Mouse (Mus musculus): ENCODE data around the gene Col4a5. TPM values are rescaled to one million over a fixed set of nuclear protein-coding genes. Genes with fewer than 3 reads are reported as not detected.

Gene Col4a5
- polyA plus RNA-seq (2016; fragmentation: Nextera tagmentation; extraction: Ambion mirVana), result 14.1 and 17.1 TPM in 2 replicates

GRCm38 (mm10) chrX:141475110-141475509, at the start of gene Col4a5:
Gene Col4a5 (plus strand): TSS chrX:141475385.
- WGBS, result 20% methylated on average over 13 of the region's 13 CpGs
- Histone ChIP-seq H3K4me3 (peak within 1 kb of the TSS; percentile 41), H3K4me2 (replicated peaks) (peak within 1 kb of the TSS; percentile 61), H3K36me3 (no peaks in the 10 kb centered on the region), H3K4me1 (no peaks in the 10 kb centered on the region), H3K9ac (0 out of 2 replicates have a peak within 1 kb of the TSS, but pooled peaks have one; percentile 44), H3K27ac (no peak within 1 kb of the TSS), H3K9me3 (no peaks in the 10 kb centered on the region), H3K27me3 (replicated peaks) (0 out of 2 replicates have a peak, but pooled peaks cover 10% of the 10 kb centered on the region)
- ATAC-seq (ENCODE audit: low FRiP score, low read depth), result peak; percentile 87

- 83% methylated on average over 6 of the region's 6 CpGs for WGBS
- ATAC-seq (ENCODE audit: low FRiP score, low read depth), result no peak
- Histone ChIP-seq H3K9ac (no peak overlapping the region), H3K4me2 (replicated peaks) (no peak overlapping the region), H3K36me3 (no peaks in the 10 kb centered on the region), H3K4me3 (no peak overlapping the region), H3K27ac (no peak overlapping the region), H3K27me3 (replicated peaks) (no peaks in the 10 kb centered on the region), H3K4me1 (no peaks in the 10 kb centered on the region), H3K9me3 (no peaks in the 10 kb centered on the region)
Observed at GRCm38 (mm10) chrX:141436780-141437179, 38.4 kb upstream of the Col4a5 start.

- no peaks in the 10 kb centered on the region for H3K9me3 ChIP-seq
- ATAC-seq (ENCODE audit: low FRiP score, low read depth), result no peak
- WGBS, result 69% methylated on average over 2 of the region's 2 CpGs
Observed at GRCm38 (mm10) chrX:141439423-141439822, 35.8 kb upstream of the Col4a5 start.

GRCm38 (mm10) chrX:141447936-141448335, 27.2 kb upstream of the Col4a5 start:
- Histone ChIP-seq H3K4me1 (no peaks in the 10 kb centered on the region), H3K4me3 (no peak overlapping the region), H3K27me3 (replicated peaks) (no peaks in the 10 kb centered on the region; the same call in 1 of the 2 replicates), H3K36me3 (no peaks in the 10 kb centered on the region), H3K9me3 (no peaks in the 10 kb centered on the region), H3K27ac (no peak overlapping the region), H3K4me2 (replicated peaks) (no peak overlapping the region), H3K9ac (no peak overlapping the region)
- ATAC-seq (ENCODE audit: low FRiP score, low read depth), result no peak
- WGBS, result 69% methylated on average over 1 of the region's 1 CpGs

More at GRCm38 (mm10) chrX:141439423-141439822, 35.8 kb upstream of the Col4a5 start:
- Histone ChIP-seq H3K27ac (no peak overlapping the region), H3K4me1 (no peaks in the 10 kb centered on the region), H3K4me2 (replicated peaks) (no peak overlapping the region), H3K4me3 (no peak overlapping the region), H3K27me3 (replicated peaks) (no peaks in the 10 kb centered on the region), H3K9ac (no peak overlapping the region), H3K36me3 (no peaks in the 10 kb centered on the region)

- WGBS, result 18% methylated on average over 16 of the region's 16 CpGs
- Histone ChIP-seq H3K27ac (no peak within 1 kb of the TSS), H3K36me3 (no peaks in the 10 kb centered on the region), H3K4me3 (peak within 1 kb of the TSS; percentile 41), H3K27me3 (replicated peaks) (0 out of 2 replicates have a peak, but pooled peaks cover 10% of the 10 kb centered on the region), H3K9ac (no peak within 1 kb of the TSS), H3K4me1 (no peaks in the 10 kb centered on the region), H3K4me2 (replicated peaks) (peak within 1 kb of the TSS; percentile 61), H3K9me3 (no peaks in the 10 kb centered on the region)
- ATAC-seq (ENCODE audit: low FRiP score, low read depth), result no peak
Observed at GRCm38 (mm10) chrX:141473470-141474302, 1.5 kb upstream of the Col4a5 start, which contains the start of gene Col4a6. Gene Col4a6 (minus strand): TSS chrX:141474076.

GRCm38 (mm10) chrX:141475566-141476327, 562 bp downstream of the Col4a5 start:
- Histone ChIP-seq H3K36me3 (no peaks in the 10 kb centered on the region), H3K4me1 (no peaks in the 10 kb centered on the region), H3K9ac (0 out of 2 replicates have a peak overlapping the region, but pooled peaks have one; percentile 44), H3K9me3 (no peaks in the 10 kb centered on the region), H3K27me3 (replicated peaks) (0 out of 2 replicates have a peak, but pooled peaks cover 10% of the 10 kb centered on the region), H3K4me3 (peak overlapping the region; percentile 41), H3K4me2 (replicated peaks) (peak overlapping the region; percentile 61), H3K27ac (no peak overlapping the region)
- 24% methylated on average over 14 of the region's 14 CpGs for WGBS
- ATAC-seq (ENCODE audit: low FRiP score, low read depth), result peak; percentile 82

GRCm38 (mm10) chrX:141494545-141494944, 19.4 kb downstream of the Col4a5 start:
- no peaks in the 10 kb centered on the region for H3K36me3 ChIP-seq
- H3K4me2 ChIP-seq (replicated peaks), result no peak overlapping the region
- H3K27me3 ChIP-seq (replicated peaks), result no peaks in the 10 kb centered on the region
- H3K27ac ChIP-seq, result no peak overlapping the region
- H3K4me3 ChIP-seq, result no peak overlapping the region
- 78% methylated on average over 4 of the region's 4 CpGs for WGBS
- no peak overlapping the region for H3K9ac ChIP-seq
- no peaks in the 10 kb centered on the region for H3K9me3 ChIP-seq
- no peaks in the 10 kb centered on the region for H3K4me1 ChIP-seq
- ATAC-seq (ENCODE audit: low FRiP score, low read depth), result no peak

GRCm38 (mm10) chrX:141503125-141503524, 27.9 kb downstream of the Col4a5 start:
- no peaks in the 10 kb centered on the region for H3K9me3 ChIP-seq
- H3K36me3 ChIP-seq, result no peaks in the 10 kb centered on the region
- no peak for ATAC-seq (ENCODE audit: low FRiP score, low read depth)
- H3K27ac ChIP-seq, result no peak overlapping the region
- WGBS, result 64% methylated on average over 1 of the region's 1 CpGs
- H3K4me2 ChIP-seq (replicated peaks), result no peak overlapping the region
- no peak overlapping the region for H3K4me3 ChIP-seq
- H3K9ac ChIP-seq, result no peak overlapping the region
- H3K27me3 ChIP-seq (replicated peaks), result no peaks in the 10 kb centered on the region
- no peaks in the 10 kb centered on the region for H3K4me1 ChIP-seq

GRCm38 (mm10) chrX:141533447-141533846, 58.3 kb downstream of the Col4a5 start:
- Histone ChIP-seq H3K4me2 (replicated peaks) (no peak overlapping the region), H3K4me3 (no peak overlapping the region), H3K9me3 (no peaks in the 10 kb centered on the region), H3K27ac (no peak overlapping the region), H3K9ac (no peak overlapping the region), H3K4me1 (no peaks in the 10 kb centered on the region), H3K27me3 (replicated peaks) (no peaks in the 10 kb centered on the region), H3K36me3 (no peaks in the 10 kb centered on the region)
- no peak for ATAC-seq (ENCODE audit: low FRiP score, low read depth)

GRCm38 (mm10) chrX:141547471-141547870, 72.3 kb downstream of the Col4a5 start:
- ATAC-seq (ENCODE audit: low FRiP score, low read depth), result no peak
- Histone ChIP-seq H3K27ac (no peak overlapping the region), H3K27me3 (replicated peaks) (no peaks in the 10 kb centered on the region), H3K36me3 (no peaks in the 10 kb centered on the region), H3K9me3 (no peaks in the 10 kb centered on the region), H3K4me2 (replicated peaks) (no peak overlapping the region), H3K9ac (no peak overlapping the region), H3K4me3 (no peak overlapping the region), H3K4me1 (no peaks in the 10 kb centered on the region)
- 92% methylated on average over 2 of the region's 2 CpGs for WGBS

GRCm38 (mm10) chrX:141590242-141590641, 115.1 kb downstream of the Col4a5 start:
- no peak overlapping the region for H3K4me3 ChIP-seq
- no peak overlapping the region for H3K27ac ChIP-seq
- no peaks in the 10 kb centered on the region for H3K36me3 ChIP-seq
- WGBS, result 27% methylated on average over 3 of the region's 3 CpGs
- ATAC-seq (ENCODE audit: low FRiP score, low read depth), result no peak
- H3K9me3 ChIP-seq, result no peaks in the 10 kb centered on the region
- H3K27me3 ChIP-seq (replicated peaks), result no peaks in the 10 kb centered on the region
- no peaks in the 10 kb centered on the region for H3K4me1 ChIP-seq
- no peak overlapping the region for H3K9ac ChIP-seq
- H3K4me2 ChIP-seq (replicated peaks), result no peak overlapping the region

GRCm38 (mm10) chrX:141721725-141722124, 246.5 kb downstream of the Col4a5 start:
- Histone ChIP-seq H3K9me3 (no peaks in the 10 kb centered on the region), H3K27me3 (replicated peaks) (peaks cover 58% of the 10 kb centered on the region), H3K4me2 (replicated peaks) (peak overlapping the region; percentile 57), H3K4me1 (no peaks in the 10 kb centered on the region), H3K9ac (no peak overlapping the region), H3K27ac (no peak overlapping the region), H3K4me3 (peak overlapping the region; percentile 23), H3K36me3 (no peaks in the 10 kb centered on the region)
- no peak for ATAC-seq (ENCODE audit: low FRiP score, low read depth)
- 18% methylated on average over 33 of the region's 33 CpGs for WGBS
